Comparison of ENCODE assay signal across 22 mouse cellular contexts in the genomic region with DNA sequence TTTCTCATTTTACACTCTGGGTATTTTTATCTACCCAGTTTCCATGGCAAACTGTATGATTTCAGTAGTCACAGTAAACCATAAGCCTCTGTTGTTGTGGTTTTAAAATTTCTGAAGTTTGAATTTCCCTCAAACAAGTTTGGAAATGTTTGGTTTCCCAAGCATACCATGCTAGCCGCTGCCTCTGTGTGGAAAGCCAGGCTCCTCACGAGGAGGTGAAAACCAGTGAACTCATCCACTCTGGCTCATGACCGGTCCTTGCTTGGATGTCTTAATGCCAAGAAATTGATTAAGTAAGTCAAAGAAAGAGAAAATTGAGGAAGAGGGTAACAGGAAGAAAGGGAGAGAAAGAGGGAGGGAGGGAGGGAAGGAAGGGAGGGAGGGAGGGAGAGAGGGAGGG.
"Had no signal": no experiment of that assay in that cellular context is flagged by ENCODE, and none has a peak within 500 bp of the region (broad histone marks: within the 10 kb centered on the region; RNA-seq: fewer than 3 reads in every experiment).

No protein-coding gene starts in this region.

- DNase-seq: gastrocnemius, postnatal 14 days; heart, adult 18-20 months; heart, postnatal 14 days; heart, postnatal 36 days; kidney, adult 11 months; kidney, adult 8-10 months; kidney, postnatal 10 days; kidney, postnatal 25 days; kidney, postnatal 4 days; layer of hippocampus, postnatal 36 days; left cerebral cortex, postnatal 4 days had no signal

- H3K36me3 ChIP-seq: heart, embryonic 15.5 days; hindbrain, embryonic 13.5 days; hindbrain, embryonic 15.5 days had no signal

- H3K4me1 ChIP-seq: hindbrain, embryonic 13.5 days; hindbrain, embryonic 15.5 days; liver, embryonic 12.5 days had no signal

- H3K4me3 ChIP-seq: heart, embryonic 13.5 days; heart, embryonic 15.5 days; hindbrain, embryonic 13.5 days; hindbrain, embryonic 15.5 days; layer of hippocampus, adult 2 months; limb, embryonic 13.5 days; limb, embryonic 15.5 days; liver, embryonic 12.5 days had no signal

- H3K27me3 ChIP-seq: heart, embryonic 13.5 days; heart, embryonic 15.5 days; hindbrain, embryonic 13.5 days; hindbrain, embryonic 15.5 days; limb, embryonic 13.5 days; limb, embryonic 15.5 days; liver, embryonic 12.5 days had no signal

- H3K27ac ChIP-seq: heart, embryonic 13.5 days; heart, embryonic 15.5 days; hindbrain, embryonic 13.5 days; hindbrain, embryonic 15.5 days; hindbrain, postnatal 0 days; layer of hippocampus, adult 2 months; limb, embryonic 13.5 days; limb, embryonic 15.5 days; liver, embryonic 12.5 days; liver, embryonic 14.5 days had no signal

- ATAC-seq: hindbrain, postnatal 0 days; intestine, embryonic 16.5 days; liver, embryonic 12.5 days had no signal
